Mouse (Mus musculus) liver, embryonic 12.5 days (tissue): ENCODE results near the gene Smyd4. TPM values are rescaled to one million over a fixed set of nuclear protein-coding genes. Genes with fewer than 3 reads are reported as not detected.
"Not testable (repeated sequence)": the region's sequence is repeated elsewhere in the genome, so short reads cannot be mapped to it uniquely, and the experiment has no call there.

Experiments used
- ATAC-seq: fragments of 200-750 bp; cut with Nextera tagmentation; 2 replicates; pipeline ENCODE4 v1.8.0; 2017; ENCODE audit warnings: moderate number of reproducible peaks, mild to moderate bottlenecking, moderate library complexity
- H3K27ac ChIP-seq: fragments of 300-500 bp; sonication (generic); 2 replicates; pipeline ENCODE4 v1.5.1; 2016; ENCODE audit warnings: mild to moderate bottlenecking
- H3K27me3 ChIP-seq: fragments of 300-500 bp; sonication (generic); replicated peaks from 2 replicates; pipeline ENCODE4 v1.6.1; 2016; ENCODE audit warnings: mild to moderate bottlenecking, moderate library complexity
- H3K36me3 ChIP-seq: fragments of 300-500 bp; sonication (generic); 2 replicates; pipeline ENCODE4 v1.6.1; 2016; ENCODE audit warnings: mild to moderate bottlenecking, moderate library complexity
- H3K4me1 ChIP-seq: fragments of 300-500 bp; sonication (generic); 2 replicates; pipeline ENCODE4 v1.6.1; 2016
- H3K4me2 ChIP-seq: fragments of 300-500 bp; sonication (generic); 2 replicates; pipeline ENCODE4 v1.6.1; 2016; ENCODE audit warnings: mild to moderate bottlenecking, moderate library complexity
- H3K4me3 ChIP-seq: fragments of 300-500 bp; sonication (generic); 2 replicates; pipeline ENCODE4 v1.5.1; 2016; ENCODE audit warnings: mild to moderate bottlenecking, moderate library complexity
- H3K9ac ChIP-seq: fragments of 300-500 bp; sonication (generic); 2 replicates; pipeline ENCODE4 v1.6.1; 2016; ENCODE audit warnings: mild to moderate bottlenecking, moderate library complexity
- H3K9me3 ChIP-seq: fragments of 300-500 bp; sonication (generic); replicated peaks from 2 replicates; pipeline ENCODE4 v1.6.1; 2016; ENCODE audit warnings: mild to moderate bottlenecking, moderate library complexity
- WGBS: fragments of 180-500 bp; shearing (Covaris S2); methylation state at CpG from one replicate; pipeline ENCODE4 v1.1.7; 2016; ENCODE audit not compliant: insufficient replicate concordance; 5-methylcytosine and 5-hydroxymethylcytosine counted together
- polyA plus RNA-seq: library from polyadenylated mRNA; unstranded; fragments of >200 nt; fragmentation: Nextera tagmentation; extraction: Ambion mirVana; gene quantifications from 2 replicates; pipeline ENCODE4 v1.2.1, GENCODE M21; 2016

The Smyd4 gene
- polyA plus RNA-seq, 1 experiment from 2014 or later, result 8.6 TPM

DNA sequence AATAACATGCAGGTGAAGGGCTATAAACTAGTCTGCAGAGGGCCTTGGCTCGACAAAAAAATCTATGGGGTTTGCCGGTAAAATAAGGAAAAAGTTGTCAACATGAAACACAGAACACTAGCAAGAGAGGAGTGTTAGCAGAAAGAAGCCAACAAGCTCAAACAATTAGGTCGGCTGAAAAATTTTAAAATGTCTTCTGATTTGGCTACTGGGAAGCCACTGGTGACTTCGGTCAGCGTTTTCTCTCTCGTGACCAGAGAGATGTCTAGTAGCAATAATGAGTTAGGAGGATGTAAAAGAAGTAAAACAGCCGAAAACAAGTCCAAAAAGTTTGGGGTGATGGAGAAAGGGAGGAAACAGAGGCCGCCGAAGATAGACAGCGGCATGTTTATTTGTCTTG, 637 bp upstream of the Smyd4 start:
- Histone ChIP-seq H3K27me3 (no peaks in the 10 kb centered on the region), H3K4me3 (peak overlapping the region; percentile 85), H3K27ac (peak overlapping the region; percentile 81), H3K4me1 (peaks cover 61% of the 10 kb centered on the region), H3K9ac (peak overlapping the region; percentile 91), H3K9me3 (no peaks in the 10 kb centered on the region), H3K4me2 (peak overlapping the region; percentile 95), H3K36me3 (peaks cover 5% of the 10 kb centered on the region; the same call in 1 of the 2 replicates)
- under 1% methylated on average over 10 of the region's 10 CpGs for WGBS
- ATAC-seq, result no peak

DNA sequence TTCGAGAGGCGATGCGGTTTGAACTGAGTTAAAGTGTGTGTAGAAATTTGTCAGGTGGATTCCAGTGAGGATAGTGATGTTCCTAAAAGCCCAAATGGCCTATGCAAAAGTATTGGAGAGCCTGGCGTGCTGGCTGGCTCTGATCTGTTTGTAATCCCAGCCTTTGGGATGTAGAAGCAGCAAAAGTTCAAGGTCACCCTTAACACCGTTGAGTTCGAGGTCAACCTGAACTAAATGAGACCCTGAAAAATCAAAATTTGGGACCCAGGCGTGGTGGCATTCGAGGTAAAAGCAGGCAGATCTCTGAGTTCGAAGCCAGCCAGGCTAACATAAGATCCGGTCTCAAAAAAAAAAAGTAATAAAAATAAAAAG, 643 bp downstream of the Smyd4 start:
- no peak for ATAC-seq
- H3K27me3 ChIP-seq, result no peaks in the 10 kb centered on the region
- H3K9ac ChIP-seq, result peak overlapping the region; percentile 84
- peak overlapping the region; percentile 84 for H3K27ac ChIP-seq
- no peaks in the 10 kb centered on the region for H3K9me3 ChIP-seq
- peaks cover 6% of the 10 kb centered on the region; the same call in 1 of the 2 replicates for H3K36me3 ChIP-seq
- peaks cover 48% of the 10 kb centered on the region for H3K4me1 ChIP-seq
- peak overlapping the region; percentile 95 for H3K4me2 ChIP-seq
- WGBS, result 40% methylated on average over 10 of the region's 10 CpGs
- peak overlapping the region; percentile 85 for H3K4me3 ChIP-seq

DNA sequence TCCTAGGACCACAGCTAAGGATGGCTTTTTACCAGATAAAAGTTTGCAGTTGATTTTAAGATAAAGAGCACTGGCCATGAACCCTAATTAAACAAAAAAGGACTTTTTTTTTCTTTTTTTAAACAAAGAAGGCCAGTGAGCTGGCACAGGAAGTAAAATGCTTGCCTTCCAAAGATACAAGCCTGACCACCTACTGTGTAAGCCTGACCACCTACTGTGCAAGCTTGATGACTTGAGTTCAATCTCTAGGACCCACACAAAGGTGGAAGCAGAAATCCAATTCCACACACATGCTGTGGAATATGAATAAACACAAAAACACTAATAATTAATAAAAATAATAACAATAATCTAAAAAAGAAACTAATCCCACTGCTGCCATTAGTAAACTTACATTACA, 3.0 kb downstream of the Smyd4 start:
- no peak overlapping the region for H3K9ac ChIP-seq
- no peaks in the 10 kb centered on the region for H3K27me3 ChIP-seq
- H3K4me3 ChIP-seq, result no peak overlapping the region
- H3K27ac ChIP-seq, result no peak overlapping the region
- H3K4me2 ChIP-seq, result no peak overlapping the region
- ATAC-seq, result no peak
- H3K36me3 ChIP-seq, result peaks cover 6% of the 10 kb centered on the region; the same call in 1 of the 2 replicates
- no peaks in the 10 kb centered on the region for H3K9me3 ChIP-seq
- peaks cover 29% of the 10 kb centered on the region for H3K4me1 ChIP-seq

GRCm38 (mm10) chr11:75355475-75355874, 7.2 kb downstream of the Smyd4 start:
- H3K4me3 ChIP-seq, result no peak overlapping the region
- no peak overlapping the region for H3K9ac ChIP-seq
- no peaks in the 10 kb centered on the region for H3K27me3 ChIP-seq
- H3K27ac ChIP-seq, result no peak overlapping the region
- peaks cover 4% of the 10 kb centered on the region; the same call in 1 of the 2 replicates for H3K4me1 ChIP-seq
- H3K4me2 ChIP-seq, result no peak overlapping the region
- no peaks in the 10 kb centered on the region for H3K9me3 ChIP-seq
- WGBS, result 91% methylated on average over 1 of the region's 1 CpGs
- peaks cover 6% of the 10 kb centered on the region; the same call in 1 of the 2 replicates for H3K36me3 ChIP-seq
- ATAC-seq, result no peak

- ATAC-seq, result no peak
- 30% methylated on average over 1 of the region's 1 CpGs for WGBS
- no peaks in the 10 kb centered on the region for H3K9me3 ChIP-seq
Measured at GRCm38 (mm10) chr11:75377125-75377524, 28.9 kb downstream of the Smyd4 start.

GRCm38 (mm10) chr11:75378786-75379185, 30.6 kb downstream of the Smyd4 start:
- not testable (repeated sequence) for H3K27me3 ChIP-seq, H3K27ac ChIP-seq, H3K9ac ChIP-seq, H3K36me3 ChIP-seq, ATAC-seq, H3K4me2 ChIP-seq, H3K4me3 ChIP-seq, H3K9me3 ChIP-seq
- 71% methylated on average over 2 of the region's 2 CpGs for WGBS
- peaks cover 27% of the 10 kb centered on the region for H3K4me1 ChIP-seq

More at GRCm38 (mm10) chr11:75377125-75377524, 28.9 kb downstream of the Smyd4 start:
- Histone ChIP-seq H3K27me3 (no peaks in the 10 kb centered on the region), H3K4me2 (no peak overlapping the region), H3K4me3 (no peak overlapping the region), H3K27ac (no peak overlapping the region), H3K36me3 (no peaks in the 10 kb centered on the region), H3K9ac (no peak overlapping the region), H3K4me1 (peaks cover 21% of the 10 kb centered on the region)

DNA sequence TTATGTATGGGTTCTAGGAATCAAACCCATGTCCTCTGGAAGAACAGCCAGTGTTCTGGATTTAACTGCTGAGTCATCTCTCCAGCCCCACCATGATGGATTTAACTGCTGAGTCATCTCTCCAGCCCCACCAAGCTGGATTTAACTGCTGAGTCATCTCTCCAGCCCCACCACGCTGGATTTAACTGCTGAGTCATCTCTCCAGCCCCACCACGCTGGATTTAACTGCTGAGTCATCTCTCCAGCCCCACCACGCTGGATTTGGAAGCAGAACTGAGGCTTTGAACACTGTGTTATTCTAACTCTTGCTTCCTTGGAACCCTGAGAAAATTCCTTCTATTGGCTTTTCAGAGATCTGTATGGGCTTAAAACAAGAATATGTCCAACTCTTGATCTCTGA, 35.3 kb downstream of the Smyd4 start:
- H3K4me3 ChIP-seq, H3K4me2 ChIP-seq, ATAC-seq, H3K9me3 ChIP-seq, H3K27me3 ChIP-seq, H3K9ac ChIP-seq: not testable (repeated sequence)
- H3K36me3 ChIP-seq, result peaks cover 12% of the 10 kb centered on the region
- peaks cover 16% of the 10 kb centered on the region; the same call in 1 of the 2 replicates for H3K4me1 ChIP-seq
- peak overlapping the region; percentile 68 for H3K27ac ChIP-seq
- 12% methylated on average over 3 of the region's 3 CpGs for WGBS

- WGBS, result 44% methylated on average over 1 of the region's 1 CpGs
- no peak for ATAC-seq
- no peaks in the 10 kb centered on the region for H3K36me3 ChIP-seq
- no peaks in the 10 kb centered on the region for H3K27me3 ChIP-seq
- H3K9me3 ChIP-seq, result no peaks in the 10 kb centered on the region
- H3K4me1 ChIP-seq, result no peaks in the 10 kb centered on the region
- no peak overlapping the region for H3K4me2 ChIP-seq
- H3K9ac ChIP-seq, result no peak overlapping the region
- no peak overlapping the region for H3K4me3 ChIP-seq
- no peak overlapping the region for H3K27ac ChIP-seq
Measured at GRCm38 (mm10) chr11:75395611-75396010, 47.4 kb downstream of the Smyd4 start.

GRCm38 (mm10) chr11:75397452-75397851, 49.2 kb downstream of the Smyd4 start:
- no peaks in the 10 kb centered on the region for H3K4me1 ChIP-seq
- H3K27ac ChIP-seq, result no peak overlapping the region
- no peaks in the 10 kb centered on the region for H3K27me3 ChIP-seq
- ATAC-seq, result no peak
- H3K9ac ChIP-seq, result no peak overlapping the region
- H3K36me3 ChIP-seq, result no peaks in the 10 kb centered on the region
- 71% methylated on average over 7 of the region's 7 CpGs for WGBS
- H3K9me3 ChIP-seq, result no peaks in the 10 kb centered on the region
- H3K4me2 ChIP-seq, result no peak overlapping the region
- no peak overlapping the region for H3K4me3 ChIP-seq

DNA sequence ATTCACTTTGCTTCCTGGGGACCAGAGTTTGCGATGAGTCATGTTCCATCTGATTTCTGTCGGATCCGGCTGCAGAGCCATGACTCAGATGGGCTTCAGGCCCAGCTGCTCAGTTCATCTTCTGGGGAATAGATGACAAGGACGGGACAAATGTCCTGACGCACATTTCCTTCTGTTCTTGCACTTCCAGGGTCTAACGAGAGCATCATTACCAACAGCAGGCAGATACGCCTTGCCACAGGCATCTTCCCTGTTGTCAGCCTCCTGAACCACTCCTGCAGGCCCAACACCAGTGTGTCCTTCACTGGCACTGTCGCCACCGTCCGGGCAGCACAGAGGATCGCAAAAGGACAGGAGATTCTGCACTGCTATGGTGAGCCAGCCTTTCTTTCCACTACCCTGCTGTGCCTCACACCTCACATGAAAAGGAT, 51.2 kb downstream of the Smyd4 start:
- no peak overlapping the region for H3K4me2 ChIP-seq
- H3K27me3 ChIP-seq, result no peaks in the 10 kb centered on the region
- ATAC-seq, result no peak

DNA sequence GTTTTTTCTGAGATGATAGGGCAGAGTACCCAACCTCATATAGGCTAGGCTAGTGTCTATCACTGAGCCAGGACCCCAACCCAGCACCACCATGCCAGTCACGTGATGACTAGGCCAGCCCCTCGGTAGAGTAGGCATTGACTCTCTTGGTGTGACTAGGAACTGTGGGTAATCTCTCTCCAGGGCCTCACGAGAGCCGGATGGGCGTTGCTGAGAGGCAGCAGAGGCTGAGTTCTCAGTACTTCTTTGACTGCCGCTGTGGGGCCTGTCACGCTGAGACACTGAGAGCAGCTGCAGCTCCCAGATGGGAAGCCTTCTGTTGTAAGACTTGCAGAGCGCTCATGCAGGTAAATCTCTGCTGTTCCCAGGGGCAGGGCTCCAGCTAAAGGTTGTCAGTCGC, 51.9 kb downstream of the Smyd4 start:
- no peaks in the 10 kb centered on the region for H3K36me3 ChIP-seq
- H3K27ac ChIP-seq, result no peak overlapping the region
- ATAC-seq, result no peak
- H3K4me2 ChIP-seq, result no peak overlapping the region
- WGBS, result 73% methylated on average over 9 of the region's 9 CpGs
- peaks cover 8% of the 10 kb centered on the region; the same call in 1 of the 2 replicates for H3K4me1 ChIP-seq
- H3K9me3 ChIP-seq, result no peaks in the 10 kb centered on the region
- H3K9ac ChIP-seq, result no peak overlapping the region
- no peaks in the 10 kb centered on the region for H3K27me3 ChIP-seq
- H3K4me3 ChIP-seq, result no peak overlapping the region

More for the DNA sequence above, 51.2 kb downstream of the Smyd4 start:
- Histone ChIP-seq H3K9me3 (no peaks in the 10 kb centered on the region), H3K9ac (no peak overlapping the region), H3K27ac (no peak overlapping the region), H3K36me3 (no peaks in the 10 kb centered on the region), H3K4me1 (peaks cover 8% of the 10 kb centered on the region; the same call in 1 of the 2 replicates), H3K4me3 (no peak overlapping the region)
- 79% methylated on average over 11 of the region's 11 CpGs for WGBS

GRCm38 (mm10) chr11:75402271-75402690, 54.0 kb downstream of the Smyd4 start:
- ATAC-seq, result peak; percentile 49; the same call in 1 of the 2 replicates
- no peak overlapping the region for H3K4me2 ChIP-seq
- no peaks in the 10 kb centered on the region for H3K27me3 ChIP-seq
- H3K27ac ChIP-seq, result no peak overlapping the region; the same call in 1 of the 2 replicates
- peaks cover 8% of the 10 kb centered on the region; the same call in 1 of the 2 replicates for H3K4me1 ChIP-seq
- no peak overlapping the region for H3K4me3 ChIP-seq
- H3K36me3 ChIP-seq, result no peaks in the 10 kb centered on the region
- H3K9me3 ChIP-seq, result no peaks in the 10 kb centered on the region
- H3K9ac ChIP-seq, result no peak overlapping the region
- WGBS, result 58% methylated on average over 5 of the region's 5 CpGs
